Mouse (Mus musculus): ENCODE data around the gene Id2. TPM values are rescaled to one million over a fixed set of nuclear protein-coding genes. Genes with fewer than 3 reads are reported as not detected.

Id2 gene
- polyA plus RNA-seq, 1 experiment = 68.1 TPM

- TF ChIP-seq FOSL1 (IDR thresholded peaks at IDR 0.05; ENCODE audit: insufficient read depth, low read length, poor library complexity, severe bottlenecking) = no peak
- no peak for TF ChIP-seq MYOG (IDR thresholded peaks at IDR 0.05; ENCODE audit: control insufficient read depth, extremely low read depth, insufficient read length)
- no peak for TF ChIP-seq CTCF (IDR thresholded peaks at IDR 0.05; ENCODE audit: control insufficient read depth, insufficient read depth, insufficient read length)
- no peak for TF ChIP-seq USF1 (IDR thresholded peaks at IDR 0.05; ENCODE audit: low read depth)
- no peak for TF ChIP-seq MAX (IDR thresholded peaks at IDR 0.05)
- no peak for TF ChIP-seq MYOD1 (IDR thresholded peaks at IDR 0.05; ENCODE audit: control insufficient read depth, insufficient read length, low read depth)
- TF ChIP-seq CEBPB (IDR thresholded peaks at IDR 0.05; ENCODE audit: low read depth) = no peak
- no peaks in the 10 kb centered on the region for H3K79me3 ChIP-seq (ENCODE audit: low read depth)
- no peaks in the 10 kb centered on the region for H3K36me3 ChIP-seq (ENCODE audit: control insufficient read depth, insufficient read depth)
- no peaks in the 10 kb centered on the region for H3K27me3 ChIP-seq (ENCODE audit: control insufficient read depth, insufficient read depth, insufficient read length)
- H3K79me2 ChIP-seq (ENCODE audit: control insufficient read depth, insufficient read depth) = no peaks in the 10 kb centered on the region
- H3K4me3 ChIP-seq (ENCODE audit: insufficient read depth, poor library complexity, severe bottlenecking) = no peak overlapping the region
- no peak overlapping the region for H3ac ChIP-seq (ENCODE audit: control insufficient read depth, insufficient read length, low read depth)
Measured at GRCm38 (mm10) chr12:25140115-25140514, 43.2 kb upstream of the Id2 start.

GRCm38 (mm10) chr12:25138616-25139015 lies 41.7 kb upstream of the Id2 start:
- TF ChIP-seq MAX (IDR thresholded peaks at IDR 0.05) = no peak
- TF ChIP-seq CEBPB (IDR thresholded peaks at IDR 0.05; ENCODE audit: low read depth) = no peak
- no peak for TF ChIP-seq FOSL1 (IDR thresholded peaks at IDR 0.05; ENCODE audit: insufficient read depth, low read length, poor library complexity, severe bottlenecking)
- TF ChIP-seq CTCF (IDR thresholded peaks at IDR 0.05; ENCODE audit: control insufficient read depth, insufficient read depth, insufficient read length) = no peak
- TF ChIP-seq MYOG (IDR thresholded peaks at IDR 0.05; ENCODE audit: control insufficient read depth, extremely low read depth, insufficient read length) = no peak
- TF ChIP-seq USF1 (IDR thresholded peaks at IDR 0.05; ENCODE audit: low read depth) = no peak
- TF ChIP-seq MYOD1 (IDR thresholded peaks at IDR 0.05; ENCODE audit: control insufficient read depth, insufficient read length, low read depth) = no peak
- Histone ChIP-seq H3K79me3 (ENCODE audit: low read depth) (no peaks in the 10 kb centered on the region), H3K36me3 (ENCODE audit: control insufficient read depth, insufficient read depth) (no peaks in the 10 kb centered on the region), H3ac (ENCODE audit: control insufficient read depth, insufficient read length, low read depth) (no peak overlapping the region), H3K4me3 (ENCODE audit: insufficient read depth, poor library complexity, severe bottlenecking) (no peak overlapping the region), H3K27me3 (ENCODE audit: control insufficient read depth, insufficient read depth, insufficient read length) (no peaks in the 10 kb centered on the region), H3K79me2 (ENCODE audit: control insufficient read depth, insufficient read depth) (no peaks in the 10 kb centered on the region)

GRCm38 (mm10) chr12:25132046-25132445 lies 35.1 kb upstream of the Id2 start:
- Histone ChIP-seq H3ac (ENCODE audit: control insufficient read depth, insufficient read length, low read depth) (no peak overlapping the region), H3K79me2 (ENCODE audit: control insufficient read depth, insufficient read depth) (no peaks in the 10 kb centered on the region), H3K36me3 (ENCODE audit: control insufficient read depth, insufficient read depth) (no peaks in the 10 kb centered on the region), H3K79me3 (ENCODE audit: low read depth) (no peaks in the 10 kb centered on the region), H3K4me3 (ENCODE audit: insufficient read depth, poor library complexity, severe bottlenecking) (no peak overlapping the region), H3K27me3 (ENCODE audit: control insufficient read depth, insufficient read depth, insufficient read length) (no peaks in the 10 kb centered on the region)
- TF ChIP-seq CEBPB (IDR thresholded peaks at IDR 0.05; ENCODE audit: low read depth) = no peak

- no peaks in the 10 kb centered on the region for H3K27me3 ChIP-seq (ENCODE audit: control insufficient read depth, insufficient read depth, insufficient read length)
- H3K36me3 ChIP-seq (ENCODE audit: control insufficient read depth, insufficient read depth) = no peaks in the 10 kb centered on the region
- no peaks in the 10 kb centered on the region for H3K79me2 ChIP-seq (ENCODE audit: control insufficient read depth, insufficient read depth)
- no peak for TF ChIP-seq CTCF (IDR thresholded peaks at IDR 0.05; ENCODE audit: control insufficient read depth, insufficient read depth, insufficient read length)
- no peak for TF ChIP-seq MYOD1 (IDR thresholded peaks at IDR 0.05; ENCODE audit: control insufficient read depth, insufficient read length, low read depth)
- TF ChIP-seq USF1 (IDR thresholded peaks at IDR 0.05; ENCODE audit: low read depth) = no peak
- no peak for TF ChIP-seq MYOG (IDR thresholded peaks at IDR 0.05; ENCODE audit: control insufficient read depth, extremely low read depth, insufficient read length)
- no peak for TF ChIP-seq MAX (IDR thresholded peaks at IDR 0.05)
- no peak for TF ChIP-seq FOSL1 (IDR thresholded peaks at IDR 0.05; ENCODE audit: insufficient read depth, low read length, poor library complexity, severe bottlenecking)
- H3K4me3 ChIP-seq (ENCODE audit: insufficient read depth, poor library complexity, severe bottlenecking) = no peak overlapping the region
- no peaks in the 10 kb centered on the region for H3K79me3 ChIP-seq (ENCODE audit: low read depth)
- H3ac ChIP-seq (ENCODE audit: control insufficient read depth, insufficient read length, low read depth) = no peak overlapping the region
Measured at GRCm38 (mm10) chr12:25127629-25128028, 30.7 kb upstream of the Id2 start.

- H3K79me2 ChIP-seq (ENCODE audit: control insufficient read depth, insufficient read depth) = no peaks in the 10 kb centered on the region
- no peaks in the 10 kb centered on the region for H3K27me3 ChIP-seq (ENCODE audit: control insufficient read depth, insufficient read depth, insufficient read length)
- TF ChIP-seq MYOG (IDR thresholded peaks at IDR 0.05; ENCODE audit: control insufficient read depth, extremely low read depth, insufficient read length) = no peak
- TF ChIP-seq MAX (IDR thresholded peaks at IDR 0.05) = no peak
- no peak for TF ChIP-seq CEBPB (IDR thresholded peaks at IDR 0.05; ENCODE audit: low read depth)
- TF ChIP-seq FOSL1 (IDR thresholded peaks at IDR 0.05; ENCODE audit: insufficient read depth, low read length, poor library complexity, severe bottlenecking) = no peak
- TF ChIP-seq CTCF (IDR thresholded peaks at IDR 0.05; ENCODE audit: control insufficient read depth, insufficient read depth, insufficient read length) = no peak
- no peak for TF ChIP-seq USF1 (IDR thresholded peaks at IDR 0.05; ENCODE audit: low read depth)
- no peak for TF ChIP-seq MYOD1 (IDR thresholded peaks at IDR 0.05; ENCODE audit: control insufficient read depth, insufficient read length, low read depth)
- H3K36me3 ChIP-seq (ENCODE audit: control insufficient read depth, insufficient read depth) = no peaks in the 10 kb centered on the region
- no peaks in the 10 kb centered on the region for H3K79me3 ChIP-seq (ENCODE audit: low read depth)
- no peak overlapping the region for H3K4me3 ChIP-seq (ENCODE audit: insufficient read depth, poor library complexity, severe bottlenecking)
- no peak overlapping the region for H3ac ChIP-seq (ENCODE audit: control insufficient read depth, insufficient read length, low read depth)
Measured at GRCm38 (mm10) chr12:25126228-25126627, 29.3 kb upstream of the Id2 start.

GRCm38 (mm10) chr12:25125239-25125776 lies 28.4 kb upstream of the Id2 start:
- Histone ChIP-seq H3K36me3 (ENCODE audit: control insufficient read depth, insufficient read depth) (no peaks in the 10 kb centered on the region), H3K27me3 (ENCODE audit: control insufficient read depth, insufficient read depth, insufficient read length) (no peaks in the 10 kb centered on the region), H3K79me3 (ENCODE audit: low read depth) (no peaks in the 10 kb centered on the region), H3K4me3 (ENCODE audit: insufficient read depth, poor library complexity, severe bottlenecking) (no peak overlapping the region), H3ac (ENCODE audit: control insufficient read depth, insufficient read length, low read depth) (no peak overlapping the region), H3K79me2 (ENCODE audit: control insufficient read depth, insufficient read depth) (no peaks in the 10 kb centered on the region)
- TF ChIP-seq MYOD1 (IDR thresholded peaks at IDR 0.05; ENCODE audit: control insufficient read depth, insufficient read length, low read depth) = no peak
- TF ChIP-seq USF1 (IDR thresholded peaks at IDR 0.05; ENCODE audit: low read depth) = no peak
- no peak for TF ChIP-seq MYOG (IDR thresholded peaks at IDR 0.05; ENCODE audit: control insufficient read depth, extremely low read depth, insufficient read length)
- no peak for TF ChIP-seq CEBPB (IDR thresholded peaks at IDR 0.05; ENCODE audit: low read depth)
- TF ChIP-seq MAX (IDR thresholded peaks at IDR 0.05) = no peak
- TF ChIP-seq CTCF (IDR thresholded peaks at IDR 0.05; ENCODE audit: control insufficient read depth, insufficient read depth, insufficient read length) = no peak
- TF ChIP-seq FOSL1 (IDR thresholded peaks at IDR 0.05; ENCODE audit: insufficient read depth, low read length, poor library complexity, severe bottlenecking) = no peak

Measured in C2C12 (cell line).